Mouse (Mus musculus): ENCODE measurements around the gene Tubgcp5.

DNA sequence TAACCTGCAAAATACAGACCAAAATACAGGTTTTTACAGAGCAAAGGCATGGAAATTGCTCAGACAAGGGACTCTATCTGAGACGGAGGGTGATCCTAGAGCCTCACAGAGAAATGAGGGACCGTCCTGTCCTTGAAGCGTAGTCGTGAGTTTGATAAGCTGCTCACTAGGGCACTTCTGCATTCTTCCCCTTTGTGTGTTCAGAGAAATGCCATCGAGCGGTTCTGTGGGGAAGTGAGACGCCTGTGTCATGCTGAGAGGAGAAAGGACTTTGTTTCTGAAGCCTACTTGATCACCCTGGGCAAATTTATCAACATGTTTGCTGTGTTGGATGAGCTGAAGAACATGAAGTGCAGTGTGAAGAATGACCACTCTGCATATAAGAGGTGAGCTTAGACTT is 80.7 kb downstream of the Tubgcp5 start:
- TF ChIP-seq CTCF (IDR thresholded peaks at IDR 0.05; ENCODE audit: low read depth, low read length): no peak
- TF ChIP-seq TAL1 (conservative IDR thresholded peaks at IDR 0.05; ENCODE audit: low read depth, low read length): no peak
- TF ChIP-seq POLR2AphosphoS5 (IDR thresholded peaks at IDR 0.05; ENCODE audit: insufficient replicate concordance, low read depth, low read length): no peak
